Mouse (Mus musculus): ENCODE data around the gene Rb1.

The Rb1 gene

DNA sequence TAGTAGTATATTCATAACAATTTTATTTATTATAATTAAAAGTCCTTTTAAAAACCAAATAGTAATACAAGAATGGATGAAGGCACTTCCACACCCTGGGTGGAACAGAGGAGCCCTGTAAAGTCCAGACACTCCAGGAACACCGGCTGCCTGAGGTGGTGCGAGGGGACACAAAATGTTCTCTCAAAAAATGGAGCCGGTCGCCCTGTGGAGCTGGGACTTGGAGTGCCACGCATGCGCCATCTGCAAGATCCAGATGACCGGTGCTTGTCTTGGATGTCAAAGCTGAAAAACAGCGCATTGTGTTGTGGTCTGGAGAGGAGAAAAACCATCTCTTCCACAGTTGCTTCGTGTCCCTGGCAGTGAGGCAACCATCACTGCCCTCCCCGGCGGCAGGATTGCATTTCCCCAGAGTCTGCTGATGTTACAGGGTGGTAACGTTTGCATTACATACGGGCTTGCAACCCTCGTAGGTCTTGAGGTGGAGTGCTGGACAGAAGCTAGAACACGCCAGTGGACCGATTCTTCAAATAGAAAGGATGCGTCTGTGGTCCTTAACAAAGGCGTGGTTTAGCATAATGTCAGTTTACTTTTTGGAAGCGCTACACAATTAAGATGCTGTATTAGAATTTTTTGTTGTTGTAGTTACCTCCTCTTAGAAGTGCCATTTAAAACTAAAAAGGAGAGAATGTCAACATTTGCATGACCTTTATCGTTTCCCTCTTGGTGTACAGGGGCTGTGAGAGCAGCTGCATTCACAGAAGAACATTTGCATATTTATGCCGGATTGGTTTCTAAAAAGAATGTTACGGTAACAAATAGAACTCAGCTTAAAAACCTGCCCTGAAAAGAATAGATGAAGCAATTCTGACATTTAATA lies 9.5 kb upstream of the Rb1 start:
- no peak for DNase-seq

DNA sequence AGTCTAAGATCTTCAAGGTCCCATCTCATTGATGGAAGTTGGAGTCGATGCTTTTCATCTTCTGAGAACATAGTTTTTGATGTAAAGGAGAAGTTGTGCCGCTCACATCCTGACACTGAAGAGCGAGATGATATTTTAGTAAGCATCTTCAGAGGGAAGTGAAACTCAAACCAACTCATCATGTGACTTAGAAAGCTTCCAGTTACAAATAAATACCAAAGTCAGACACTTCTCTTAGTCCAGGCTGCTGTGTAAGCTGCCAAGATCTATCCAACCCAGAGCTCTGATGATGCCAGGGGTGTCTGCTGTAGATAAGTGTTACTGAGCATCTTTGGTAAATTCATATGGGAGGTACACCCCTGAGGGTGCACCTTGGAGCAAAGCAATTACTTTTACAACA lies 8.3 kb upstream of the Rb1 start:
- DNase-seq, result no peak

DNA sequence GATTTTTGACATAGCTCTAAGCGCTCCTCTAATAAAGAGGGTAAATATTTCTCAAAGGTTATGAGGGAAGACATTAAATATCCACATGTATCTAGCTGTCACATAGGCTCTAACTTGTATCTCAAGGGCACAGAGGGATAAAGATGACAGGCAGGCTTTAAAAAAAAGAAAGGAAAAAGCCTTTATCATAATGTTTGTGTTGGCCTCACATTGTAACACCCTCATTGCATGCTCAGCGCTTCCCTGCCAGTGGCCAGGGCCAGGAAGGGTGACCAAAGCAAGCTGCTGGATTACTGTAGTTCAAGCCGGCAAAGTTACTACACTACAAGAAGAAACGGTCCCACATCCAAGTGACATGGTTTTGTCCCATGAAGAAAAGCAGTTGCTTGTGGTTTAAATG lies 5.8 kb upstream of the Rb1 start:
- no peak for DNase-seq

DNA sequence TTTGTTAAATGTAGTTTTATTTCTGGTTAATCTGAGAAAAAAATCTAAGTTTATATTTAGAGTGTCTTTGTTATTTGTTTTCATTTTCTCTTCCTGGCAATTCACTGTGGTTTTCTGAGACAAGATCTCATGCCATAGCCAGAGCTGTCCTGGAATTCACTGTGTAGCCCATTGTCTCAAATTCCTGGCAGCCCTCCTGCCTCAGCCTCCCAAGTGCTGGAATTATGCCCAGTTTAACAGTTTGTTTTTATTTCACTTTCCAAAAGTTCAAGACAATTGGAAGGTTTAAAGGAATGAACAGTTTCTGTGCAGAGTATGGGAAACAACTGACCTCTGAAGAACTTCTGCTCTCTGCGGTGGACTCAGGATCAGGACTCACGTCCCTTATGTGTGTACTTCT lies 4.2 kb upstream of the Rb1 start:
- no peak for DNase-seq

DNA sequence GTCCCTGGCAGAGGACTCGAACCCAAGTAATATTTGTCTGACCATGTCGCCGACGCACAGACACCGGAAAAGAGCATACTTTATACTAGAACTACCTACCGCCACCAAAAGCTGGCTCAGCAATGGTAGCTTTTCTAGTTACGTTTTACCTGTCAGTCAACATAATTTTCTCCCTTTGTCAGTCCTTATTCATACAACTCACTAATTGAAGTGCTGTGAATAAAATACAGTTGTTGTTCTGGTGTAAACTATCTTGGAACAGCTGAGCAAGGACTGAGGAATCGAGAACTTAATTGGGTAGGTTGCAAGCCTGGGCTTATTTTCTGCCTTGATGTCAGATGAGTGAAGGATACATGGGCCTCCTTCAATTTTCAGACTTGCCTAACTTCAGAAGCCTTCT lies 889 bp upstream of the Rb1 start:
- no peak for DNase-seq

DNA sequence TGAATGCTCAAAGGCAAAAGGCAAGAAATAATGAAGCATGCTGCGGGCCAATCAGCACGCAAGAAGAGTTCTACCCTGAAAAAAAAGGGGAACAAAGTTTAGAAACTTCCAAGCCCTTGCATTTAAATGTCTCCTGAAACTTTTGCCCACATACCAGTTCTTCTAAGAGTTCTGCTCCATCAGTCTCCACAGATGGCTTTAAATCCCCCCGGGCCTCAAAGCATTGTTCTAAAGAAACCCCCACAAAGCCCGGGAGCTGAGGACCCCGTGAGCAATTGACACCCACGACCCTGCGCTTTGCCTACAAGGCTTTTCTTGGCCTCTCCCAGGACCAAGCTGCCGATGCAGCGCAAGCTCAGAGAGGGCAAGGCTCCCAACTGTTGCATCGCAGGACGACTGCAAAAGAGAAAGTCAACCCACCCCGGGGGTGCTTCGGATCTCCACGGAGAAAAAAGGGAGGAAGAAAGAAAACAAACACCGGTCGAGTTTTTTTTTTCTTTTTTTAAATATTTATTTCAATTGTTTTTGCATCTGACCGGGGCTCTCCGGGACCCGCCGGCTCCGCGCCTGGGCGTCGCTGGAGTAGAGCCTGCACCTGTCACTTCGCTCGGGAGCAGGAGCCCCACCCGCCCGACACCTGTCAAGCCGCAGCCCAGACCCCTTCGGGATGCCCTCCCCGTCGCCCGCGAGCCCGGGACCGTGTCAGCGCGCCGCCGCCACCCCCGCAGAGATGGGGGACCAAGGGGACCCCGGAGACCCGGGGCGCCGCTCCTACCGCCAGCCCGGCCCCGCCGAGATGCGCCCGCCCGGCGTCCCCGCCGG lies 777 bp downstream of the Rb1 start:
- DNase-seq, result peak; percentile 81

DNA sequence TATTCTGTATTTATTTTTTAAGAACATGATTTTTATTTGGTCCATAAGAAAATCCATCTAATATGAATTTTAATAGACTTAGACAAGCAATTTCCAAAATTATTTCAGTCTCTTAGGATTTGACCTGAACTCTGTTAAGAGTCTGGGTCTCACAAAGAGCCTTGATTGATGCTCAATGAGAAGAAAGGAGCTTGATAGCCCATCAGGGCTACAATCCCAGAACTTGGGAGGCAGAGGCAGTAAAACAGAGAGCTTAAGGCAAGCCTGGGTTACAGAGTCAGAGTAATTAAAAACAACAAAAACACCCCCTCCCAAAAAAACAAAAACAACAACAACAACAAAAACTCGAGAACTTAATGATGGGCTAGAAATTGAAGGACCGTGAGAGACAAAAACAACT lies 1.7 kb downstream of the Rb1 start:
- DNase-seq, result no peak

DNA sequence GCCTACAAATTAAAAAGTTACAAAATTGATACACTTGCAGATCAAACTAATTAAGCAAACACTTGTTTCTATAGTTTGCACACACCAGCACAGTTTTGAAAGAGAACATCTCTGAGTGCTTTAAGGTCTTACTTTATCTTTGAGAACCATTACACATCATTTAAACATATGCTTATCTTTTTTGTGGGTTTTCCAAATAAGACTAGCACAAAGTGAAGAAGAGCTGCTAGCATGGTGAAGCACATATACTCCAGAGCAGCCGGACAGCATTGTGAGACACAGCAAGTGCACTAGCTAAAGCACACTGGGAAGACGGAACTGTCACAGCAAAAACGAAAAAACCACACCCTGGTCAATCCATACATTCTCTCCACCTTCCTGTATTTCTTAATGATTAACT lies 3.5 kb downstream of the Rb1 start:
- DNase-seq, result no peak

DNA sequence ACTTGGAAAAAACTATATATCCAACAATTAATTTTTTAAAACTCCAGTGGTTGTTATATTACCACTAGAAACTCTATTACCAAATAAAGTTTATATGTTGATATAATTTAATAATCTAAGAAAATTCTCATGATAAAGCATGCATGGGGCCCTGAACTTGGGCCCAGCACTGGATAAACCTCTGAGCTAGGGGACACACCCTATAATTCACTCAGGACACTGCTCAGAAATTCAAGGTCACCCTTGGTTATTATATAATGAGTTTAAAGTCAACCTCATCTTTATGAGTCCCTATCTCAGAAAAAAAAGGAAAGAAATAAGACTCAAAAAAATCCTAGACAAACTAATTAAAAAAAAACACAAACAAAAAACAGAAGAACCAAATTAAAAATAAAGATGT lies 8.7 kb downstream of the Rb1 start:
- DNase-seq, result no peak

DNA sequence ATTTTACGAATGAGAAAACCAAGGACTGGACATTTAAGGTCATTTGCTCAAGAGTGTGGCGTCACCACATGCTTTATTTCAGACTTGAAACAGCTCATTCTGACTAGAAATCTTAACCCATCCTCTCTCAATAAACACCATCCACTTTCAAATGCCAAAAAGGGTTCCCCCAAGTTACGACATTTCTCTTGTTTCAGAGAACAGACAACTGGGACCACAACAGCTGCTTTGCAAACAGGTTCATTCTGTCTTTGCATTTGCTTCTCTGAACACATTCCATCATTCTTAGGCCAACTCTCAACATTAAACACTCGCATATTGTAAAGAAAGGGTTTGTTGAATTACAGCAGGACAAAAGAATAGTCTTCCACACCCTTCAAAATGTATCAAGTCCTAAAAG lies 11.8 kb downstream of the Rb1 start:
- DNase-seq, result no peak

DNA sequence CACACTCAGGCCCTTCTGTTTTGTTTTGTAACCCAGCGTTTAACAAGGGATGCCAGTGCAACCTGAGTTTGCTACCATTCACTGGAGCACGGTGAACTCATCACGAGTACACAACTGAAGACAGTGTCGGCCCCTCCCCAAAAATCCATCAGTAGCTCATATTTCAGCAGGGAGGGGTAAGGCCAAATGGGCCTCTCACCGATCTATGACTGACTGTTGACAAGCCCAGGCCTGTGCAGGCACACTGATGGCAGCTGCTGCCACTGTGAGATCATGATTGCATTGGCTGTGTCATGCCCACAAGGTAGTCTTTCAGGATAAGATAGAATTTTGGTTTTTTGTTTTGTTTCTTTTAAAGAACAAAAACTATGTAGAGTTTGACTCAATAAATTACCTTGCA lies 12.2 kb downstream of the Rb1 start:
- DNase-seq, result no peak

DNA sequence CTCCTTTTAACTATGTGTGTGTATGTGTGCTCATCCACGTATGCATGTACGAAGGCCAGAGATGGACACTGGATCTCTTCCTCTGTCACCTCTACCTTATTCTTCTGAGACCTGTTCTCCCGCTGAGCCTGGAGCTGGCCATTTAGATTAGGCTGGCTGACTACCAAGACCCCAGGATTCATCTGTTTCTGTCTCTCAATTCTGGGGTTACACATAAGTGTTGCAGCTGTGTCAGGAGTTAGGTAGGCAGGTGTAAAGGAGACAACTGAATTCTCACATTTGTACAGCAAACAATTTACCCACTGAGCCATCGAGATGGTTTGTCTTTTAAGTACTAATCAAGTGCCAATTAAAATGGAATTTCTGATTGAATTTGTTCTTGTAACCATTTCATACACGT lies 12.7 kb downstream of the Rb1 start:
- DNase-seq, result no peak

DNA sequence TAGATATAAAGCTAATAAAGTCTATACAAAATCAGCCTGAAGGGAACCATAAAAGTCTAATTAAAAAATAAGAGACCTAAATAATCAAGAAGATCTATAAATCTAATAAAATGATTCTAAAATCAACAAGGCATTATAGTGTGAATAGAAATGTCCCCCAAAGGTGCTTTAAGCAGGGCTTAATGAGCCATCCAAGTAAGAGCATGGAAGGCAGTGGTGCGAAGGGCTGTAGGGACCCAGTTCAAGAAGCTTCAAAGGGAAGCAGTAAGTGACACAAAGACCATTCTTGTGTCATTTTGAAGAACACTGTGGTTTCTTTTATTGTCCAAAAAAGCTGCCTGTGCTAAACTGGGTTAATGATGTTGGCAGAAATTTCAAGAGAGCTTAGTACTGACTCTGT lies 18.1 kb downstream of the Rb1 start:
- DNase-seq, result no peak

DNA sequence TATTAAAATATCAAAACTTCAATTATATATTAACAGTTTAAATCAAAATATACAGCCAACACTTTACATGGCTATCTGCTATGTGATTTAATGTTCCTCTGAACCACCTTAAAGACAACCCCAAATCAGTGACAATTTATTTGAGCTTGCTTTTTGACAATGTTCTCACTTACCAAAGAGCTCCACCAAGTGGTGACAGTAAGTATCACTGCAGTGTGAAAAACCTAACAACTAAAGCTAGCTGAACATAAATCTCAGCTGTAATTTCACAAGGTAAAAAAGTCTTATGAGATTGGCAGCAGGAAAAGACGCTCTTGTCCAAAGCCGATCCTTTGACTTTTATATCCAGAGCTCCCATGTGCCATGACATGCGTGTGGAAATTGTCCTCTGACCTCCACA lies 22.4 kb downstream of the Rb1 start:
- peak; percentile 71 for DNase-seq

DNA sequence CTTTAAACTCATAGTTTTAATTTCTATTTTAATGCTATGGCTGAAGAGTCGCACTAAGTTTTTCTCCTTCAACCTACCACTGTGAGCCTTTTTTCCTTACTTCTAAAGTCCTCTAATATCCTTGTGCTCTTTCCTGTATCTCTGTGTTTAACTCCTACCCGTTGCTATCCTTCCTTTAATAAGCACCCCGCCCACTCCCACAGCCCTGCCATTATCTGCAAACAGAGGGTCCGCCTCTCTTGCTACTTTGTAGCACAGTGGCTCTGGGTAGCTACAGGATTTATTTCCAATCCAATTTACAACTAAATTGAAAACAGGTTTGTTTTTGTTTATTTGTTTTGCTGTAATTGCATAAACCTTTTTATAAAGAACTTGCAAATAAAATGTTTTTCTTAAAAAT lies 23.8 kb downstream of the Rb1 start:
- no peak for DNase-seq

DNA sequence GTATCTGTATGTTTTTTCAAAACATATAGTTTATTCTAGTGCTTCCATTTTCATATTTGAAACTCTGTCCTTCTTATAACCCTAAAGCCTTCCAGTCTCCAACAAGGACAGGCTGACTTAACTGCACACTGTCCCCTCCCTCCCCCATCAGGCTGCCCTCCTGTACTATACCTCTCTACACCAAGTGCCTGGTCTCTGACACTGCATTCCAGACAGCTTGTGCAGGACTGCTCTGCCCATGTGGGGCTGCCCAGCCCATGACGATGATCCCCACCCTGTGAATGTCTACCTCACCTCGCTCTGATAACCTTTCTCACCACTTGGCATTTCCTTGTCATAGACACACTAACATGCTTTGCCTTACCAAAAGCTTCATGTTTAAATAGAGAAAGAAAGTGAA lies 30.1 kb downstream of the Rb1 start:
- DNase-seq, result no peak

DNA sequence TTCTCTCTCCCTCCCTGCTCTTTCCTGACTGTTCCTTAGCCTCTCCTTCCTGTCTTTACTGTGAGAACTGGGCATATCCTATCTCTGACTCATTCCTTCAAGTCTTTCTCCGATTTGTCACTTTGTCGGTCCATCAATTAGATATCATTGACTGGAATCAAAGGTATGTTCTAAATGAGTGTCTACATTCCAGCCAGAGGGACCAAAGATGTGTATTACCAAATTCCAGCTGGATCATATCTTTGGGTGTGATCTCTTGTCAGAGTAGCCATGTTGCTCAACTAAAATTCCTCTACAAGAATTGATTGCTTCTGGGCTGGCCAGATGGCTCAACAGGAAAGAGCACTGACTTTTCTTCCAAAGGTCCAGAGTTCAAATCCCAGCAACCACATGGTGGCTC lies 32.0 kb downstream of the Rb1 start:
- no peak for DNase-seq

DNA sequence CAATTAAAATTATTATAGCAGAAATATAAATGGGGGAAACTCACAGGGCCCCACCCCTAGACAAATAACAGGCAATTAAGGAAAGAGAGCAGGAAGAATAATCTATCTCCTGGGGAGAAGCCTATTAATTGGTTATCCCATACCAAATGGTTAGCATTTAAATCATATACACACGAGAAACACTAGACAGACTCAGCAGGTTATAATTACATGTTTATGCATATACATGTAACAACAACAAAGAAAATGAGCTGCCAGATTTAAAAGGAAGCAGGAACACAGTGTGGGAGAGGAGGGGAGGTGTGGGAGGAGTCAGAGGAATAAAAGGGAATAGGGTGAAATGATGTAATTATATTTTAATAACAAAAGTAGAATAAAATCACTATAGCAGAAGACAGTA lies 33.2 kb downstream of the Rb1 start:
- no peak for DNase-seq

DNA sequence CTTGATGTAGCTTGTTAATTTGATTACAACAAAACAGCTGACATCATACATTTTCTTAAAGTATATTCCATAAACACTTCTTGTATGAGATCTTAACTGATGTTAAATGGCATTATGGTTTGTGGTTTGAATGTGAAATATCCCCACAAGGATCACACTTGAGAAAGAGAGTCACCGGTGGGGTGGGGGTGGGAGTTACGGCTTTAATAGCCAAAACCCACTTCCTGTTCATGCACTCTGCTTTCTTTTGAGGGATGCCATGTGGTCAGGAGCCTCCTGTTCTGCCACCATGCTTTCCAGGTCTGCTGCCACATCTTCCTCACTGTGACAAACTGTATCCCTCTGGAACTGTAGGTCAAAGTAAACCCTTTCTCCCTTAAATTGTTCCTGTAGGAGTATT lies 35.7 kb downstream of the Rb1 start:
- no peak for DNase-seq

DNA sequence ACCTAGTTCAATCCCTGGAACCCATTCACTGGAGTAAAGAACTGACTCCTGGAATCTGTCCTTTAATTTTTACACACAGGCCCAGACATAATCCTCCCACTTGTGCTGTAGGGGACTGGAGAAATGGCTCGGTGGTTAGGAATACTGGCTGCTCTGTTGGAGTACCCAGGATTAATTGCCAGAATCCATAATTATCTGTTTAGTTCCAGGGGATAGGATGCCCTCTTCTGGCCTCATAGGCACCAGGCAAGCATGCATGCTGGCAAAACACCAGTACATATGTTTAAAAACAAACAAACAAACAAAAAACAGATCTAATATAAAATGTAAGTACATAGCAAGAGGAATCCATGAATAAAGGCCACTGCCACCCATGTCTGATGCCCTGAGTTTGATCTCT lies 44.6 kb downstream of the Rb1 start:
- DNase-seq, result no peak

DNA sequence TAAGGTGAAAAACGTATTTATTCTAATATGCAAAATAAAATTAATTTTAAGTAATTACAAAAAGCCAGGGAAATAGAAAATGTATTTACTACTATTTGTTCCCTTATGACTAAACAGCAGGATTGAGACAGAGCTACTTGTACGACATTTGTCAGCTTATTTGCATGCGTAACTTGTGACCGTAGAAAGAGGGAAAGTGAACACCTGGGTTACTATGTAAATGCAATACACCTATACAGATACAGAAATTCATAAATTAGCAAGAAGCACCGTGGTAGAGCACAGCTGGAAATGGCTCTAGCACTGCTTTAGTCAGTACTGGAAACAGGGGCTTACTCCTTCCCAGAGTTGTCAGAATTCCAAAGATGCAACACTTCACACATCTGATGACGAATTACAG lies 46.5 kb downstream of the Rb1 start:
- no peak for DNase-seq

DNA sequence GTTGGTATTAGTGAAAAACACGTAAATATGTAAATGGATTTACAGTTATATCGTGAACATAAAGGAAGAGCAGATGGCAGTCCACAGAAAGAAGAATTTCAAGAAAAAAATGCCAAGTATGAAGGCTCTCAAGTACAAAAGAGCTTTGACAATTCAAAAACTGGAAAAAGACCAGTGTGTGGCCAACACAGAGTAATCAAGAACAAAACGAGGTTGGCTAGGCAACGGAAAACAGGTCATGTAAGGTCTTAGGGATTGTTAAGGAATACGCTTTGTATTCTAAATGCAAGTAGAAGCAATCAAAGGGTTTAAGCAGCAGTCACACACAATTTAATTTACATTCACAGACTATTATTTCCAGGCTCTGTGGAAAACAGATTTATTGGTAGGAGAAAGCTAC lies 53.8 kb downstream of the Rb1 start:
- DNase-seq, result no peak

DNA sequence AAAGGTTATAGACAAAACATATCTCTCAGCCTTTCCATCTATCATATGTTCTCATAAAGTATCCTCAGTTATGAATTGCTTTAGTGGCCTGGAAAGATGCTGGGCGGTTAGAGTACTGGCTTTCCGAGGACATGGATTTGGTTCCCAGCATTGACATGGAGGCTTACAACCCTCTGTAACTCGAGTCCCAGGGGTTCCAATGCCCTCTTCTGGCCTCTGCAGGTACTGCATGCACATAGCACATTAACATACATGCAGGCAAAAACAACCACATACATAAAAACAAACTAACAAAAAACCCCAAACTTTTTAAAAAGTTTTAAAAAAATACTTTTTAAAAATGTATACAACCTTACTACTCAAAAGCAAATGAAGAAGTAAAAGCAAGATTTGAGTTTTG lies 59.5 kb downstream of the Rb1 start:
- peak; percentile 58 for DNase-seq

DNA sequence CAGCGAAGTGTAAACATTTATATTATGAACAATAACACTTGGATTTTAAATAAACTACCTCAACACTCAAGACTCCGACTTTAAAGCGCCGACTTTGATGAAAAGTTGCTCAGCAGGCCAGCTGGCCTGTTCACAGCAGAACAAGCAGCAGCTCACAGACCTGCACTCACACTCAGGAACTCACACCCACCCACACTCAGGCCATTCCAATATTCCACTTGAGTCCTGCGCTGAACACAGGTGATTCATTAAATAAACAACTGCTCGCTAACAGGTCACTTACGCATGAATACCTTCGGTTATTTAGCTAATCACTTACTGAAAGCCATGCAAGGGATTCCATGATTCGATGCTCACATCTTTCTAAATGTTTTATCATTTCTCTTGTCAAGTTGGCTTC lies 63.4 kb downstream of the Rb1 start:
- no peak for DNase-seq

DNA sequence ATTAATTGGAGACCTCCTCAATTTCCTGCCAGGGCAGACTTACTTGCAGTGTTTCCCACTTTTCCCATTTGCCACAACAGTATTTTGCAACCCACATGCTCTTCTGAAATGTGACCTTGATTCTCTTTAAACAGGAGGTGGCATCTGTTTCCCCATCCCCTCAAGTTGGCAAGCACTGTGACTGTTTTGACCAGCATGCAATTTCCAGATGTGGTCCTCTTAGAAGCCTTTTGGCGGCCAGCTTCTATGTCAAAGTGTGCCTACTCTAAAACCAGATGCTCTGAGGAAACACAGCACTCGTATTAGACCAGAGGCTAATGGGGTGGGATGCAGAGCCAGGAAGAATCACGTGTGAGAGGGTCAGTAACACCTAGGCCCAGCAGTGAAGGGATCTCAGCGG lies 67.4 kb downstream of the Rb1 start:
- no peak for DNase-seq

Measured in thymus, postnatal 14 days (tissue).